Mouse (Mus musculus) layer of hippocampus, adult 11-12 months (tissue): ENCODE measurements around the gene Umad1.

Source experiments
- DNase-seq: peaks from one replicate; pipeline ENCODE4 v3.0.0; 2022; ENCODE audit warnings: low spot score

Gene Umad1

DNA sequence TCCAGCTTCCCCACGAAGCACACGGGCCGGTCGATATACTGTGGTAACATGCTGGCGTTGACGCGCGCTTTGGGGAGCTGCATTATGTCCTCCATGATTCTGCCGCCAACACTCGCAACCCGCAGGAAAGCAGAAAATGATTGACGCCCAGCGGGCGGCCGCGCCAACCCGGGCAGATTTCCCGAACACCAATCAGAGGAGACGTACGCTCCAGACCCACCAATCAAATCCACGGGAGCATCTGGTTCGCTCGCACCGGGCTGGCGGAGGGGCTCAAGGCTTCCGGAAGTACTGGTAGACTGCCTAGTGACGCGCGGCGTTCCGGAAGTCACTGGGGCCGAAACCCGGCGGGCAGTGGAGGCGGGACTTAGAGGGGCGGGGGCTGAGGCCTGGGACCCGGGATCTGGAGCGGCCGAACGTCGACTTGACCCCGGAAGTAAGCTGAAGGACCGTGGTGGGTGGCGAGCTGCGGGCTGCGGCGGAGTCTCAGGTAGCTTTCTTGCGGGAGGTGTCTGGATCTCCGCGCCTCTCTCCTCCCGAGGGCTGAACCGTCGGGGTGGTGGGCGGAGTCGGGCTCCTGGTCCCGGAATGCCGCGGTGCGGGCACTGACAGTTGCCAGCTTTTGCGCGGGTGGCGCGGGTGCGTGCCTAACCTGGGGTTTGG, at the start of gene Umad1, which contains the start of the genes Rpa3 and Gm45062:
Gene Umad1, plus strand, starts transcription at position 285 of the 663 bp plus-strand sequence.
Gene Rpa3, minus strand, starts transcription at position 170 of the 663 bp plus-strand sequence.
Gene Gm45062, plus strand, starts transcription at position 447 of the 663 bp plus-strand sequence.
- peak; percentile 99 for DNase-seq

DNA sequence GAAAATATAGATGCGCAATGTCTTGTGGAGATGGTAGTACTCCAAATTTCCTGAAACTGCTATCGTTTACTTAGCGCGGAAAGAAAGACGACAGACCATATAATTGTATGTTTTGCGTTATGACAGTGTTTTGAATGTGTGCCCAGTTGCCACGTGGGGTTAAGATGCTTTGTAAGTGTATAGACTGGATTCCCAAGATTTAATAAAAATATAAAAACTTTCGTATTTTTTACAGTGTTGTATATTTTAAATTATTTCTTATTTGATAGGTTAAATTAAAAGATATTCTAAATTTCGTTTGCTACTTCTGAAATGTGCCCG, 49.3 kb upstream of the Umad1 start:
- no peak for DNase-seq

DNA sequence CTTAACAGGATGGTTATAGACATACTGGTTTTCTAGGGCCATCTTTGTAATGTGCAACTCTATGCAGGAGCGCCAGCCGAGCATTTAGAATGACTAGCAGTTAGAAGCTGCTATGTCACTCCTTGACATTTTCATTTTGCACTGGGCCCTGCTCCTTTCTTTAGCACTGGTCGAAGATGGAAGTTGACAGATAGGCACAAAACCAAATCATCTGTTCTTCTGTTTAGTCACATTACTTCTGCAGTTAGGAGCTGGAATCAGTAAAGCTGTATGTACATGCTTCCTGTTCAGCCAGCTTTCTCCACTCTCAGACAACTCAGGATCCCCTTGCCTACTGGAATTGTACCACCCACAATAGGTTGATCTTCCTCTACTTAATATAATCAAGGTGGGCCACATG, 48.4 kb upstream of the Umad1 start:
- no peak for DNase-seq

DNA sequence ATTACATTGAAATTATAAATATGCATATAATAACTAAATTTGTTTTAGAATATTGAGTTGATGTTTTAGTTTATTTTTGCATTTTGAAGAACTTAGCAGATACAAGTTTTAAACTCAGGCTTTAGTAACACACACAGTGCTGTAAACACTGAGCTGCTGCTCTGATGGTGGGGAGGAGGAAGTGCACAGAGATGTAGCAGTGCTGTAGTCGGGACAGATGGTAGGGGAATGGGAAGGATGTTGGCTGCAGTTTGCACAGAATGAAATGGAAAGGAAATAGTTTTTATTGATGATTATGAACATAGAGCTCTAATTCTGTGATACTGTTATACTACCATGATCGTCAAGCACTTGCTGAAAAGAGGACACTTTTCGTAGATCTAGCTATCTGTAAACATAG, 32.1 kb upstream of the Umad1 start:
- DNase-seq = no peak

DNA sequence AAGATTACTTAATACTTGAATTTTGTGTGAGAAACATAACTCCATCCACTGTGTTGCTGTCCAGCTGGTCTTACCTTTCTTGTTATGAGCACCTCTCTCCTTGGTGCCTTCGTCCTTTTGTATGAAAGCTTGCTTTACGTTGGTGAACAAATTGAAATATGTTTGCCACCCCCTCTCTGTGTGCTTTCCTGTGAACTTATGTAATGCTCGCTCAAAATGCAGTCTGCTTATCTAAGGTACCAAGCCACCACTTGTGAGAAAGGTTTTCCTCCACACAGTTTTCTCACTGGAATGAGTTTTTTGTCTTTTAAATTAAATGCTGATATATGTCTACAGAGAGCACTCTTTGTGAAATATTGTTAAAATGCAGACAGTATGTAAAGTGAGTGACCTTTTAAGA, 30.5 kb upstream of the Umad1 start:
- no peak for DNase-seq

DNA sequence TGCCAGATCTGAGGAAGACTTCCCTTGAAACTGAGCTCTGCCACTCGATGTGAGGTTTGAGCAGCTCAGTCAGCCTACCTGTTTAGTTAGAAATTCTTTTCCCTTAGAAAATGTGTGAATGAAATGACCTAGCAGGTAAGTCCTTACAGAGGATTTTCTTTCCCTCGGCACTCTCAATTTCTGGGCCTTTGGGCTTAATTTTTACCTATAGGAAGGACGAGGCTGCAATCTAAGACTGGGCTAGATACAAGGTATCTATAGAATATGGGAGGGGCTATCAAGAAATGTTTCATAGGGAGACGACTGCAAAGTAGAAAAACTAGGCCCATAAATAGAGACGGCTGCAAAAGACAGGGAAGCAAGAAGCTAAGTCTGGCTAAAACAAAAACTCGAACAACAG, 772 bp upstream of the Umad1 start:
- DNase-seq = no peak

DNA sequence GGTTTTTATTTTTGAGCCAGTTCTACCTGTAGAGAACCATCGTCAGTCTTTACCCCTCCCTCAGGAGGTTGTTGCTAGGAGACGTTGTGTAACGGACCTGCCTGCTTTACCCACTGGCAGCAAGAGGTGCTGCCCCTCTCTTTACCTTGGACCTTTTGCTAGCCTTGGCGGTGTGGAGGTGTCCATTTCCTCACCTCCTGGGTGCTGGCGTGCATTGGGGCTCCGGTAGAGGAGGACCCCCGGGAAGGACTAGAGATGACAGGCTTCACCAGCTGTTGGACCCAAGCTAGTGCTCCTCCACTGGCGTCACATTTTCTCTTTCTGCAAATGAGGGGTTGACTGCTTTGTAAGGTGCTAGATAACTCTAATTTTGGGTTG, 568 bp downstream of the Umad1 start:
- no peak for DNase-seq

DNA sequence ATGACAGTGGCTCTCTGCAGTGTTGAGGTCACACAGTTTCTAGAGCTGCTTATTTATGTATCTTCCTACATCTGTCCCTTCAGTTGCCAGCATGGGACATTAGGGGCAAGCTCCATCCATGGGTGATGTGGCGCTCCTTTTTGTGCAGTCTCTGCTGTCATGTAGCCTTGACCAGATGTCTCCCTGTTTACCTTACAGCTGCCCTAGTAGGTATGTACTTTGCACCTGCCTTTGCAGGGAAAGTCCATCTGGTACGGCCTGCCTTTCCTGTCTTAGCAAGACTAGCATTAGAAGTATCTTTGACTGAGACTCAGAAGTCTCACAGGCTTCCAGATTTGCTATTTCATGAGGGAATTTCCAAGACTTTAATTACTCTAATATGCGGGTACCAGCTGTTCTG, 12.0 kb downstream of the Umad1 start:
- DNase-seq = no peak

DNA sequence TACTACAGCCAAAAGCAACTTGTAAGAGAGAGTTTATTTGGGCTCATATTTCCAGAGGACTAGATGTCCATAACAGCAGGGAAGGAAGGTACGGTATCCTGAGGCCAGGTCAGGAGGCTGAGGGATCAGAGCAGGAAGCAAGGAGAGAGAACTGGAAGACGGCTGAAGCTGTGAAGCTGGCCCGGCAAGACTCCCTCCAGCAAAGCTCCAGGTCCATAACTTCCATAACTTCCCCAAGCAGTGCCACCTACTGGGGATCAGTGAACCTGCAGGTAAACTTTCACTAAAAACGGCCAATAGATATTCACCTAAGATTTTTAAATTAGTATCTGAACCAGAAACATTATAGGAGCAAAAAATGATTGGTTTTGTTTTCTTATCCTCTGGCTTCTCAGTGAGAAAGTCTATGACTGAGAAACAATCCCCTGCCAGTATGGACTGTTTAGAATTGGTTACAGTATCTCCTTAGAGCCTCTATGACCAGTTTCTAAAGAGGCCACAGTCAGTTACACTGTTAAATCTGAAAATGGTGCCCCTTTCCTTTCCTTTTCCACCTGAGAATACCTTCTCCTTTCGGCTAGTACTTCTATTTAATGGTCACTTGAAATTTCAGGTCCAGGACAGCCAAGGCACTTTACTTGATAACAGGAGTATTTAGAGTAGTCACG, 15.4 kb downstream of the Umad1 start:
- DNase-seq = peak; percentile 25

DNA sequence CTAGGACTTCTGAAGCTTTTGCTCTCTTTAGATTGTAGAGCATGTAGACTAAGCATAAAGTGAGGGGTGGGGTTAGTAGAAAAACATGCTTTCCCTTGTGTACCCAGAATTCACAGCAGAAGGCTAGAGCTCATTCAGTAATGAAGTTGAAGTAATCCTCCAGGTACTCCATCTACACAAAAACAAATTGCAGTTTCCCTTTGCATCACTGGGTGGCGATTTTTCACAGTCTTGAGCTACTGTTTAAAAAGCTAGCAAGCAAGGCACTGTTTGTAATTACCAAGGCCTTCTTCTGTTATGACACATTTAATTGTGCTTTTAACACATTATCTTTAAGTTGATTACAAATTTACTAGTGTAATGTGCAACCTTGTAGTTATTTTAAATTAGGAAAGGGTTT, 16.0 kb downstream of the Umad1 start:
- peak; percentile 84 for DNase-seq

DNA sequence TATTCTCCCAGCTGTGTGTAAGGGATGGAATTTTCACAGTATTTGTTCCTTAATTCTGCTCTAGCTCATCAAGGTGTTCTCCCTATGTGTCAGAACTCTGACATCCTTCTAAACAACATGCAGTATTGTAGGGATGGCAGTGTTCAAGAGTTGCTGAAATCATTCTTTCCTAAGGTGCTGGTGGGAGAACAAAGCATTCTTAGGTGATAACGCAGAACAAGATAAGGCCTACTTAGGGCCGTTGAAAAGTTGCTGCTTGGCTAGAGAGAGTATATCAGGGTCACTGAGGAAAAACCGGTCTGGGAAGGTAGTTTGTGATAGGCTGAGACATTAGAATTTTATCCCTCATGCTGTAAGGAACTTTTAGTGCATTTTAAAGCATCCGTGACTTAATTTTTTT, 17.3 kb downstream of the Umad1 start:
- DNase-seq = no peak

DNA sequence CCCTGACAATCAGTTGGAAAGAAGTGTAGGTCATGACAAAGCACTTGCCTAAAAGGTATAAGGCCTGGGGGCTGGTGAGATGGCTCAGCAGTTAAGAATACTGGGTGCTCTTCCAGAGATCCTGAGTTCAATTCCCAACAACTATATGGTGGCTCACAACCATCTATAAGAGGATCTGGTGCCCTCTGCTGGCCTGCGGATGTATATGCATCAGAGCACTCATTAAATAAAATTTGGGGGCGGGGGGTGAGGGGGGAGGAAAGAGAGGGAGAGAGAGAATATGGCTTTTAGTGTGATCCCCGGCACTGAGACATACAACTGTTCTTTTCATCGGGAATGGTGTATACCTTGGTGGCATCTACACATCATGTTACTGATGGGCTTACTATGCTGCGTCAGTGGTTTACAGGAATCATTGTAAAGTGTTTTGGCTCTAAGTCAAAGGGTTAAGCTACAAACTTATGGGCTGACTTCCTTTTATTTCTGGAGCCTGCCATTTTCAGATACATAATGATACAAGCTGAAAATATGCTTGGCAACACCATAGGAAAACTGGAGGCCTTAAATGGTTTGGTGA, 19.4 kb downstream of the Umad1 start:
- DNase-seq = no peak

DNA sequence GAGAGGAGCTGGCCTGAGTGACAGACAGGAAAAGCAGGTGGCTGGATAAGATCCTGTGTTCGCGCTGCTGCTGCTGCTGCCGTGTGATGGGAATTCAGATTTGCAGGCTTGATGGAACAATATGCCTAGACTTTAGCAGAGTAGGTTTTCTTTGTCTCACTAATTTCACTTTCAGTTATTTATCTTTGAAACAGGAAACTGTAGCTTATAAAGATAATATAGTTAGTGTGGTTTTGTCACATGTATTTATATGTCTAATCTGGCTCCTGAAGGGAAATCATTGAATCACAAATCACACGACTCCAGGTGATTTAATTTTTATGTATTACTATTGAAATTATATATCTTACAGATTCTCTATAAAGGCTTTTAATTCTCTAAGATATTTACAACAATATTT, 24.2 kb downstream of the Umad1 start:
- no peak for DNase-seq

DNA sequence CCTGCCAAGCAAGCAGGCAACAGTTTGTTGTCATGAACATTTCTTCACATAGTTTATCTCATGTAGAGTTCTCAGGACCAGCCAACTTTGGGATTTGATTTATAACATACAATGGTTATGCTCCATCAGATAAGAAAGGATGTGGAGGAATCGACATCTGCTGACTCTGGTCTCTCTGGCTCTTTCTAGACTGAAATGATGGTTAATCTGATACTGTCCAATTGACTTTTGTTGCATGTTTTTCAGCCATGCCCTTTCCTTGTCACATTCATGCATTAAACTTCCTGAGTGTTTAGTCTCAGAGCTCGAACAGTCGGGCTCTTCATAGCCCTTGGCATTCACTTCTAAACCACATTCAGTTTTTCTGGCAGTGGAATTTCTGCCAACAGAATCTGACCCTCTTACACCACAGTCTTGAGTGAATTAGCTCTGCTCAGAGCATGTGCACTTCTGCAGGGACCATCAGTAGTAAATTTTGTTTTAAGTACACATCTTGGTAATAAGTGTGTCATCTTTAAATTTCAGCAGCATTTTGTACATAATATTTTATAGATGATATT, 26.4 kb downstream of the Umad1 start:
- no peak for DNase-seq

DNA sequence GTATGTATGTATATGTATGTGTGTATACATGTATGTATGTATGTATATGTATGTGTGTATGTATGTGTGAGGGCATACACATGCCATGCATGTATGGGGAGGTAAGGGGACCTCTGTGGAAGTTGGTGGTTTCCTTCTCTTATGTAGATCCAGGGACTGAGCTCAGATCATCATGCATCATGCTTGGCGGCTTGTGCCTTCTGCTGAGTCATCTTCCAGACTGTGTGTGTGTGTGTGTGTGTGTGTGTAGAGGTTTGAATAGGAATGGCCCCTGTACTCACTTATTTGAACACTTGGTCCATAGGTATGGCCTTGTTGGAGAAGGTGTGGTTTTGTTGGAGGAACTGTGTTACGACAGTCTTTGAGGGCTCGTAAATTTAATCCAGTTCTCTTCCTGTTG, 27.1 kb downstream of the Umad1 start:
- DNase-seq = no peak

DNA sequence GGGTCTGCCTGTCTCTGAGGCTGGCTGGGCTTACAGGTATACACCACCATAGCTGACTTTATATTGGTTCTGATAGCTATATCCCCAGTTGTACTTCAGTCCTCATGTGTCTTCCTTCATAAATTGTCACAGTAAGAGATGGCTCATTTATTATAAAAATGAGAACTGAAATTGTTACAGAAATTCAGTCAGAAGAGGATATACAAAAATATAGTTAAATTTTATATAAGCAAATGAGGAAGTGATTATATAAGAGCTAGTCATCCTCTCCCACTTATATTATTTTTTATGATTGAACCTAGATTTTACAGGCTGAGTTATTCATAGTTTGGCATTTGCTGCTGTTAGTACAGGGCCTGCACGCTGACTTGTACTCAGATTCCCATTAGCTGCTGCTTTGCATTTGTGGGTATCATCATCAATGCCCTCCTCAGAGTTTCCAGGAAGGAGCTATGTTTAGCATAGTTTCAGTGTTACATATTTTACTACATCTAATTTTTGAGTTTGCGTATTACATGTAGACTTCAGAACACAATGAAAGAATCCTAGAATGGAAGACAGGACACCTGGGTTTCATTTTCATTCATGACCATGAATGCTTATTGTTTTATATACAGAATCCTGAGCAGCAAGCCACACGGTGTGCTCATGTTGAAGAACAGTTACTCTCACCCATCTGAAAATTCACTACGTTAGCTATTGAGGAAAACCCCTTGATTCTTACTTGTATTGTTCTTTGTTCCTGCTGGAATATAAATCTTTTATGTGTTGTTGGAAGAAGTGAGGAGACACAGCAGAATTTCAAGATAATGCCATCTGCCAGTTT, 29.9 kb downstream of the Umad1 start:
- no peak for DNase-seq

DNA sequence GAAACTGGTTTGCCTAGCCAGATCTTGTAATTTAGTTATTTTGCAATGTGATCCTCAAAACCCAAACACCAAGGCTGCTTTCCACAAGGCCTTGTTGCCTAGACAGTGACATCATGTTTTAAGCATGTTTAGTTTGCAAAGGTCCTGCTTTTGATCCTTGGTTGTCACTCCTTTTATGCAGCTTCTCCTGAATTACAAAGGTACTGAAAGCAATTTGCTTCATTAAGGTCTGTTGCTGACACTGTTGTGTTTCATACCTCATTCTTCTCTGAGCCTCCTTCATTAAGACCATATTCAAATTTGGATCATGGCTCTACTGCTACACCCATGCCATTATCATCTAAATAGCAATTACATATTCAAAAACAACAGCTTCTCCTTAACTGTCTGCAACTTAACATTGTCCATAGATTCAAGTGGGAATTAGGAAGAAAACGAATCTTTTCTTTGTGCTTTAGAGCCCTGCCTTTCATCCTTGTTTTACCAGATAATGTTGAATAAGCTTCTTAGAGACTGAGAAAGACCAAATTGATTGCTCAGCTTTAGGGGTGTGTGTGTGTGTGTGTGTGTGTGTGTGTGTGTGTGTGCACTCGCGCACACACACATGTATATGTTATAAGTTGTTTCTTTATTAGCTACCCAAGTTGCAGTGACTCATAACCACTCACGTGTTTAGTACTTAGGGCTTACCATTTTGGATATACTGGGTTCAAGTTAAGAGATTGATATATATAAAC, 35.1 kb downstream of the Umad1 start:
- DNase-seq = no peak

DNA sequence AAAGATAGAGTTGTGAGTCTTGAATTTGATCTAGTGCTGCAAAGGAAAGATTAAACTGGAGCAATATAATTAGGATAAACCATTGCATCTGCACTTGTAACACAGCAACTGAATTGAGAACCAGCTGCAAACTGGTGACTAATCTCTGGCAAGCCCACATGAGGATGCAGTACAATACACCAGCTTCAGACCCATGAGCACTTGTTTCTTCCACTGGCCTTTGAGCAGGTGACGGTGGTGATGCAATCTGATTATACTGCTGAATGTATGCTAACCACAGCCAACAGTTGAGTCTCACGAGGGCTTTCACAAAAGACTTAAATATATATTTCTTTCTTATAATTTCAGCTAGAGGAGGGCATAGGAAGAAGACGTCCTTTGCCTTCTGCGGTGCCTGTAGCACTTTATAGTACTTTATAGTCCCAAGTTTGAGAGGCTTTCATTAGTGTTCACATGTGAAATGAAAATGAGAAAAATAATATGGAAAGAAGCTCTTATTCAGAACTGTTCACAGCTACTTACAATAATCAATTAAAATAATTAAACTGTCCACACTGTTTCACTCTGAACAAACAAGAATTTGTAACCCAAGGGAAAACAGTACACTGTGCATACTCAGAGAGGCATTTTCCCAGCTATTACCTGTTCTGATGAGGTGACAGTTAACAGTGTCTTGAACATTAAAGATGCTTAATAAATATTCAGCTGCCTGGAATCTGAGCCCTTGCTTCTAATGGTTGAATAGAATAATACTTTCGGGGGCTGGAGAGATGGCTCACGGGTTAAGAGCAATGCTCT, 40.2 kb downstream of the Umad1 start:
- DNase-seq = peak; percentile 36

DNA sequence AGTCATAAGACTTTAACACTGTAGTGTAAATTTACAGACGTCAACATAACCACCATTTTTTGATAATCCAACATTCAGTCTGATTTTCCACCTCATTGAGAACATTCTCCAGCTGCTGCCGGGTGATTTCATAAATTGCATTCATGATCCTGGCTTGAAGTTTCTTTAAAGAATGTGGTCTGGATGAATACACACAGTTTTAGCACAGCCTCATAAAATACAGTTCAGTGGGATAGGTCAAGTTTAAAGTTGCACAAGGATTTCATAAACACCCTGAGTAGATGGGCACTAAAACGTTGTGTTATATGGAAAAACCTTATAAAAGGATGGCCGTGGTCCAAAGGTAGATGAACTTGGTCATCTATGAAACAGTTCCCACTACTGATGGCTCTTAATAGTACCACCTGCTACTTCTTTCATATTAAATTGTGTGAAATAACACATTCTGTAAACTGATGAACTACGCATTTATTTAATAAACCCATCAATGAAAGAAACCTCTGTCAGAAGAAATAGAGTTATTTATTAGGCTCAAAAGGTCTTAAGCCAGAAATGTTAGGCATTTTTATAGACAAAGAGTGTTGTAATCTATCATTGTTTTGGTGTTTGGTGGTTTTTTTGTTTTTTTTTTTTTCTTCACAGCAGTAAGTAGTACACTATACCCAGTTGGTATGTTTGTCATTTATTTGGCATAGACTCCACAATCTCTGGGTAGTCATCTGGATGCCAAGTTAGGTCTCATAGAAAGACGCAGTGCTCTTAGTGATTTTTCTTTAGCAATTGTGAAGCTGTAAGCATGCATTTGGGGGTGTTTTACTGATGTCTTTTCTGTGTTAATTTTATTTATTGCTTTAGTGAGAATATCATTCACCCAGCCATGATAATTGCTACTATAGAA, 49.0 kb downstream of the Umad1 start:
- no peak for DNase-seq

DNA sequence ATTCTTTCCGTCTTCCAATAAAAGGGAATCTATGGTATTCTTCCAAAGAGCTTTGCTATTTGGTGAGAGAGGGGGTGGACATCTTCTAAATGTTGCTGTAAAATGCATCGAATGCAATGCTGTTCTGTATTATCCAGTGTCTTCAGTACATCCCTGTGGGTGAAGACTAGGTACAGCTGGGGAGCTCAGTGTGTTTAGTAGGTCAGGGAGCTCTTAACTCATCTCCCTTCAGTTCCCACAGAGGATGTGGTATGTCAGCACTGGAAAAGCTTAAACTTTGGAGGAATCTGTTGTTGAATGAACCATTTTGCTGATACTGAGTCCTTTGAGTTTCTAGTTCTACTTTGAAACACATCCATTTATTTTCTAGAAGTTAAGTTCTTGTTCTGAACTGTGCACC, 53.5 kb downstream of the Umad1 start:
- DNase-seq = no peak
